Mouse (Mus musculus) small intestine, adult 2 months (tissue): ENCODE results near the gene Ccpg1. TPM values are rescaled to one million over a fixed set of nuclear protein-coding genes. Genes with fewer than 3 reads are reported as not detected.

Experiments used
- H3K27ac ChIP-seq: fragments of 200-500 bp; 2 replicates; pipeline ENCODE4 v1.5.1; 2012; ENCODE audit warnings: low read depth, low read length, control low read depth, inconsistent platforms; ENCODE audit not compliant: insufficient read depth
- H3K27me3 ChIP-seq: fragments of 200-500 bp; 2 replicates; pipeline ENCODE4 v1.6.1; 2012; ENCODE audit warnings: mild to moderate bottlenecking, moderate library complexity, low read length, inconsistent platforms; ENCODE audit not compliant: control insufficient read depth, insufficient read depth
- H3K36me3 ChIP-seq: fragments of 200-500 bp; 2 replicates; pipeline ENCODE4 v1.6.1; 2012; ENCODE audit warnings: mild to moderate bottlenecking, low read length, control low read depth, inconsistent platforms; ENCODE audit not compliant: control insufficient read depth, insufficient read depth
- H3K4me1 ChIP-seq: fragments of 200-500 bp; 2 replicates; pipeline ENCODE4 v1.6.1; 2012; ENCODE audit warnings: low read length, inconsistent platforms, mixed read lengths; ENCODE audit not compliant: control insufficient read depth, insufficient read depth, insufficient read length
- H3K4me3 ChIP-seq: fragments of 200-500 bp; 2 replicates; pipeline ENCODE4 v1.5.1; 2012; ENCODE audit warnings: low read depth, mild to moderate bottlenecking, control low read depth, inconsistent platforms, low read length, moderate library complexity
- CTCF ChIP-seq: fragments of 200-500 bp; IDR thresholded peaks from 2 replicates; pipeline ENCODE4 v1.5.1; 2012; ENCODE audit warnings: low read depth, mild to moderate bottlenecking, control low read depth, inconsistent platforms, low read length, moderate library complexity, mixed read lengths; ENCODE audit not compliant: insufficient replicate concordance, insufficient read length; ENCODE audit errors: extremely low read depth
- POLR2A ChIP-seq: fragments of 200-500 bp; IDR thresholded peaks from 2 replicates; pipeline ENCODE4 v1.6.1; 2012; ENCODE audit warnings: low read depth, mild to moderate bottlenecking, control low read depth, inconsistent platforms, low read length, moderate library complexity
- WGBS: fragments of 180-500 bp; shearing (Covaris S2); methylation state at CpG from one replicate; pipeline ENCODE4 v1.1.7; 2018; 5-methylcytosine and 5-hydroxymethylcytosine counted together
- polyA plus RNA-seq: library from polyadenylated mRNA; depleted of rRNA; stranded (reverse); fragments of >200 nt; gene quantifications from 2 replicates; pipeline ENCODE4 v1.2.3, GENCODE M21; 2012

Ccpg1 gene
- polyA plus RNA-seq, 1 experiment = 3.1 TPM

- TF ChIP-seq CTCF (no peak), POLR2A (no peak)
- H3K4me1 ChIP-seq = no peaks in the 10 kb centered on the region
- no peaks in the 10 kb centered on the region for H3K36me3 ChIP-seq
- no peak overlapping the region for H3K4me3 ChIP-seq
- H3K27ac ChIP-seq = no peak overlapping the region
- no peaks in the 10 kb centered on the region for H3K27me3 ChIP-seq
Measured at GRCm38 (mm10) chr9:72972984-72973383, 12.2 kb upstream of the Ccpg1 start.

DNA sequence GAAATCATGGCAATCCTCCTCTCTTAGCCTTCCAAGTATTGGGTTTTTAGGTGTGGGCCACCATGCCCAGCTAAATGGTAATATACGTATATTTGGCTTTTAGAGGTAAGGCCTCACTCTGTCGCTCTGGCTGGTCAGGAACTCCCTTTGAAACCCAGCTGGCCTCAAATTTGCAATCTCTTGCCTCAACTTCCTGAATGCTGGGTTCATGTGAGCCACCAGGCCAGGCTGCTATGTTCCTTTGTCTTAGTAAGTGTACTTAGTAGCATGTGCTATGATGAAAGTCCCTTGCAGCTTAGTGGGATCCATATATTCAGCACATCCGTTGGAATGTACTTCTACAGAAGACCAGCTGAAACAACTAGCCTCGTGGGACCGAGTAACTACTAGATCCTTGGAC is 10.5 kb upstream of the Ccpg1 start:
- TF ChIP-seq CTCF (no peak), POLR2A (no peak)
- H3K4me3 ChIP-seq = no peak overlapping the region
- no peaks in the 10 kb centered on the region for H3K36me3 ChIP-seq
- no peaks in the 10 kb centered on the region for H3K27me3 ChIP-seq
- no peak overlapping the region for H3K27ac ChIP-seq
- no peaks in the 10 kb centered on the region for H3K4me1 ChIP-seq
- 87% methylated on average over 5 of the region's 5 CpGs for WGBS

GRCm38 (mm10) chr9:72975242-72975641 is 10.0 kb upstream of the Ccpg1 start:
- no peaks in the 10 kb centered on the region for H3K36me3 ChIP-seq
- H3K4me1 ChIP-seq = no peaks in the 10 kb centered on the region
- H3K27me3 ChIP-seq = no peaks in the 10 kb centered on the region
- 82% methylated on average over 1 of the region's 1 CpGs for WGBS
- no peak overlapping the region for H3K4me3 ChIP-seq
- no peak overlapping the region for H3K27ac ChIP-seq
- TF ChIP-seq POLR2A (no peak), CTCF (no peak)

- Histone ChIP-seq H3K4me1 (no peaks in the 10 kb centered on the region; the same call in 1 of the 2 replicates), H3K27ac (no peak overlapping the region), H3K27me3 (no peaks in the 10 kb centered on the region), H3K4me3 (no peak overlapping the region), H3K36me3 (no peaks in the 10 kb centered on the region)
- WGBS = 70% methylated on average over 2 of the region's 2 CpGs
- TF ChIP-seq POLR2A (no peak), CTCF (no peak)
Measured at GRCm38 (mm10) chr9:72983066-72983465, 2.2 kb upstream of the Ccpg1 start.

DNA sequence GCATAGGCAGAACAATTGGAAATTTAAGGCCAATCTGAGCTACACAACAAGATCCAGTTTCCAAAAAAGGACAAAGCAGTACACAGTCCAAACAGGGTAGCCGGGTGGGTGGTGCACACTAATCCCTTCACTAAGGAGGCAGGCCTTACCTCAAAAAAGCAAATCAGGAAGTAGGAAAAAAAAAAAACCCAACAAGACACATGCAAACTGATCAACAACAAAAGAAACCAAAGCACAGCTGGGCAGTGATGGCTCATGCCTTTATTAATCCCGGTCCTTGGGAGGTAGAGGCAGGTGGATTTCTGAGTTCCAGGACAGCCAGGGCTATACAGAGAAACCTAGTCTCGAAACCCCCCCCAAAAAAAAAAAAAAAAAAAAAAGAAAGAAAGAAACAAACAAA is 2.5 kb downstream of the Ccpg1 start:
- no peak for TF ChIP-seq CTCF
- no peak for TF ChIP-seq POLR2A
- no peak overlapping the region for H3K4me3 ChIP-seq
- H3K36me3 ChIP-seq = no peaks in the 10 kb centered on the region
- 52% methylated on average over 3 of the region's 3 CpGs for WGBS
- no peaks in the 10 kb centered on the region; the same call in 1 of the 2 replicates for H3K4me1 ChIP-seq
- no peak overlapping the region for H3K27ac ChIP-seq
- no peaks in the 10 kb centered on the region for H3K27me3 ChIP-seq

DNA sequence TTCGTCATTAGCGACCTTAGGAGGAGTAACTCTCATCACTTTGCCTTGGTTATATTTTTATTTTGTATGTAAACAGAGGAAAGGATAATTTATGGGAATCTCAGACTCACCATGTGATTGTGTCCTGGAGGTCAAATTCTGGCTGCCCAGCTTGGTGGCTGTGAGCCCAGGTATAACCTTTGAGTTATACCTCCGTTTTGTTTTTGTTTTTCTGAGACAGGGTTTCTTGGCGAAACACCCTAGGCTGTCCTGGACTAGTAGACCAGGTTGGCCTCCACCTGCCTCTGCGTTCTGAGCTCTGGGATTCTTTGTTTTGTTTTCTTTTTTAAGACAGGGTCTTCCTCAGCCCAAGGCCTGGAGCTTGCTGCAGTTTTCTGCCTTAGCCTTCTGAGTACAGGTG is 3.5 kb downstream of the Ccpg1 start:
- Histone ChIP-seq H3K27me3 (no peaks in the 10 kb centered on the region), H3K27ac (no peak overlapping the region), H3K4me1 (no peaks in the 10 kb centered on the region; the same call in 1 of the 2 replicates), H3K36me3 (no peaks in the 10 kb centered on the region), H3K4me3 (no peak overlapping the region)
- WGBS = 84% methylated on average over 5 of the region's 5 CpGs
- TF ChIP-seq POLR2A (no peak), CTCF (no peak)

DNA sequence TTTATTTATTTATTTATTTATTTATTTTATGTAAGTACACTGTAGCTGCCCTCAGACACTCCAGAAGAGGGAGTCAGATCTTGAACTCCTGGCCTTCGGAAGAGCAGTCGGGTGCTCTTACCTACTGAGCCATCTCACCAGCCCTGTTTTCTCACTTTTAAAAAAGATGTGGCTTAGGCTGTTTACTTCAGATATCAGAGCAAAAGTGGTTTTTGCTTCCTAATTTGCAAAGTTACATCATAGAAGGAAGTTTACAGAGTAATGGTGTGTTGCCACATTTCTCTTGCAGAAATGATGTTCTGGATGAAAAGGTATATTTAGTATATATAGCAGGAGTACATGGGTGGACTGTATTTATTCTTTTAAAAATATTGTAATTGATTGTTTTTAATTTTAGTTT is 6.2 kb downstream of the Ccpg1 start:
- H3K4me3 ChIP-seq = no peak overlapping the region
- 85% methylated on average over 2 of the region's 2 CpGs for WGBS
- no peaks in the 10 kb centered on the region for H3K36me3 ChIP-seq
- no peaks in the 10 kb centered on the region for H3K4me1 ChIP-seq
- TF ChIP-seq POLR2A = no peak
- no peak for TF ChIP-seq CTCF
- H3K27ac ChIP-seq = no peak overlapping the region
- H3K27me3 ChIP-seq = no peaks in the 10 kb centered on the region

GRCm38 (mm10) chr9:72992576-72992975 is 7.3 kb downstream of the Ccpg1 start:
- no peaks in the 10 kb centered on the region for H3K4me1 ChIP-seq
- no peak overlapping the region for H3K4me3 ChIP-seq
- TF ChIP-seq CTCF (no peak), POLR2A (no peak)
- no peaks in the 10 kb centered on the region for H3K27me3 ChIP-seq
- H3K27ac ChIP-seq = no peak overlapping the region
- no peaks in the 10 kb centered on the region for H3K36me3 ChIP-seq
- 89% methylated on average over 5 of the region's 5 CpGs for WGBS
